Mouse (Mus musculus): ENCODE data around the gene Lancl2. TPM values are rescaled to one million over a fixed set of nuclear protein-coding genes. Genes with fewer than 3 reads are reported as not detected.

The Lancl2 gene
- 10 to 100 TPM; 12.5 to 14.7 (median 13.5) TPM for total RNA-seq (2022)

GRCm38 (mm10) chr6:57702376-57702742 lies at the start of gene Lancl2:
Gene Lancl2, plus strand, starts transcription at chr6:57702540.
- DNase-seq (ENCODE audit: low spot score) = peak; percentile 21

DNA sequence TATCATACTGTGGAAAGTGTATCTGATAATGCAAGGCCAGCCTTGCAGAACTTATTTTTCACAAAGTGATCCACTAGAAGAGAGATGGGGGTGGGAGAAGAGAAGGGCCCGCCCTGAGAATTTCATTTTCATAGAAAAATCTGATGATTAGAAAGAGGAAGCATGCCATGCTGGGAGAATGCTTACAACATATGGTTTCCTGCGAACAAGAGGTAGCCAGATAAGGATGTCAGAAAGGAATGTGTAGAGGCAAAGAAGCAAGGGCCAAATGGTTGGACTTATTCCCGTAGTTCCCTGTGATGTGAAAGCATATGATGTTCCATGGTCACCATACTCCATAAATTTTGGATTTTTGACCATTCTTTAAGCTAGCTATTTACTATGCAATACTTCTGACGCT lies 41.0 kb upstream of the Lancl2 start:
- DNase-seq (ENCODE audit: low spot score) = no peak

DNA sequence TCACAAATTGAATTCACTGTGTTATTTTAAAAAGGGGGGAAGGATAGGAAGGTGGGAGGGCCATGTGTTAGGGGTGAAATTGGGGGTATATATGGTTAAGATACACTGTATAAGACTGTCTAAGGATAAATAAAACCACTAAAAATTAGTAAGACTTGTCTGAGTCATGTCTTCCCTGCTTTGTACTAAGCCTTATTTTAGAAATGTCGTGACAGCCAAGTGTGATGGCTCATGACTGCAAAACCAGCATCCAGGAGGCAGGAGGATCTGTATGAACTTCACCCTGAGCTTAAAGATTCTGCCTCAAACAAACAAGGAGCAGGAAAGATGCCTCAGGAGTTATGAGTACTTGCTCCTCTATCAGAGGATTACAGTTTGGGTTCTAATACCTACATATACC lies 18.2 kb upstream of the Lancl2 start:
- DNase-seq (ENCODE audit: low spot score) = no peak

DNA sequence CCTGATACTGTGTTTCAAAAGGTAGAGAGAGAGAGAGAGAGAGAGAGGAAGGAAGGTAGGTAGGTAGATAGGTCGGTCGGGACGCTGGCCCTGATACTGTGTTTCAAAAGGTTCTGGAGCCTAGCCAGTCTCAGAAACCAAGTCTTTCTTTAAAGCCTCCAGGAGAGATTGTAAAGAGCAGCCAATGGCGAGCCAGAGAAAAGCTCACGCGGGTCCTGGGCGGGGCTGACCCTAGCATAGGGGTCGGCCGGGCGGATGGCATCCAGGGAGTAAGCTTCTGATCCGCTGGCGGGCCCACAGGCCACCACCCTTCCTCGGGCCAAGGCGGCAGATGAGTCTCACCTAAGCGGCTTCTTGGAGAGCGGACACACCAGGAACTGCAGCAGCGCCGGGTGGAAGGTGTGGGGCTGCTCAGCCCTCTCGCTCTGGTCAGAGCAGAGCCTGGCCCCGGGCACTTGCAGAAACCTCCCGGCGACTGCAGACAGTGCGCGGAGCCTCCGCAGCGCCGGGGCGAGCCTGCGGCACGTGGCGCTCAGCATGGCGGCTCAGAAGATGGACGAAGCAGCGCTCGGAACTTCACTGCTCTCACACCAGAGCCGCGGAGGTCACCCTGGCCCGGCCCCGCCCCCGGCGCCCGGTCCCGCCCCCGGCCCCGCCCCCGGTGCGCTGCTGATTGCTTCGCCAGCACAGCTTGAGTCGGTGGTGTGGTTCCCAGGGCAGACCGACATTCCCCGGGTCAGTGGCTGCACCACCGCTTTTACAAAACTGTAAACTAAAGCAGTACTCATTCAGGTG lies 10.7 kb upstream of the Lancl2 start, which contains the start of gene Pyurf:
TSS of gene Pyurf (minus strand) at position 612 of the 795 bp plus-strand sequence.
- peak; percentile 89 for DNase-seq (ENCODE audit: low spot score)

DNA sequence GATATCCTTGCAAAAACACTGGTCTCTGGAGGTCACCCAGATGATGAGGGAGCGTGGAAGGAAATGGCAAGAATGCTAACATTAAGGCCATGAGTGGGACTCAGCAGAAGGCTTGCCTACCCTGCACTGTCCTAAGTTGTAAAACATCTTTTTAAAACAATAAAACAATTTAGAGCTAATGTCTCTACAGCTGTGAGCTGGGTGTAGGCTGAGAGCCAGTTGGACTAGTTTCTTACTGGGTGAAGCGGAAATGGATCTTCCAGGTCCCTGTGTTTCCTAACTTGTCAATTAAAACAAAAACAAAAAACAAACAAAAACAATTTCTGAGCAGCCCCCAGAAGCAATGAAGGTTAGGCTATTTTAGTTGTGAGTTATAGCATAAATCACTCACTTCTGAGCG lies 9.2 kb upstream of the Lancl2 start:
- DNase-seq (ENCODE audit: low spot score) = no peak

GRCm38 (mm10) chr6:57701686-57702085 lies 654 bp upstream of the Lancl2 start:
- no peak for DNase-seq (ENCODE audit: low spot score)

- peak; percentile 97 for DNase-seq (ENCODE audit: low spot score)
Measured at GRCm38 (mm10) chr6:57702743-57703499, 581 bp downstream of the Lancl2 start.

DNA sequence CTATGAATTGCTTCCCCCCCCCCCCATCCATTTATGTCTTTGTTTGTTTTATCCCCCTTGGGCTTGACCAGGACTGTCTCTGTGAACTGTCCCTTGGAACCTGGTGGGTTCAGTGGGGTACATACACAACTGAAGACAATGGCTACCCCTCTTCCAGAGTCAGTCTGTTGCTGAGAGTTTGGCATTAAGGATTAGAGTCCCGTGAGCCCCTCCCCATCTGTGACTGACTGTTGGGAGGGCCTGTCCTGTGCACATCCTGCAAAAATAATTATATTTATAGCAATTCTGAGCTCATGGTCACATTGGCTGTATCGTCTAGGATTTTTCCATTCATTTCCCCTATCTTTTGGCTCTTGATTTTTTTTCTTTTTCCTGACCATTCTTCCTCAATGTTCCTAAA lies 1.4 kb downstream of the Lancl2 start:
- DNase-seq (ENCODE audit: low spot score) = peak; percentile 21

- peak; percentile 21 for DNase-seq (ENCODE audit: low spot score)
Measured at GRCm38 (mm10) chr6:57706721-57707120, 4.4 kb downstream of the Lancl2 start.

GRCm38 (mm10) chr6:57711726-57712125 lies 9.4 kb downstream of the Lancl2 start:
- no peak for DNase-seq (ENCODE audit: low spot score)

DNA sequence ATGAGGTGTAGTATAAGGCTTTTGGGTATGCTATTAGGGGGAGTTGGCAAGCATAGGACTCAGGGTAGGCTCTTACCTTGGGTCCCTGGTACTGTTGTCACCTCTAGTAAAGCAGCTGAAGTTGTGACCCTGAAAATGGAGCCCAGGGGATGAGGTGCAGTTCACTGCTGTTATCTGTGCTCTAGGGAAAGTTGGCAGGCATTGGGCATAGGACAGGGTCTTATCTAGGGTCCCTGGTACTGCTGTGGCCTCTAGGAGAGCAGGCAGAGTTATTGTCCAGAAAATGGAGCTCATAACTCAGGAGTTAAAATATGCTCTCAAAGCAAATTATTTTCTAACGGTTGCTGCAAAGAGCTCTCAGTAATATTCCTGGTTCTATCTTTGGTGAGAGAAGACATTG lies 19.0 kb downstream of the Lancl2 start:
- no peak for DNase-seq (ENCODE audit: low spot score)

DNA sequence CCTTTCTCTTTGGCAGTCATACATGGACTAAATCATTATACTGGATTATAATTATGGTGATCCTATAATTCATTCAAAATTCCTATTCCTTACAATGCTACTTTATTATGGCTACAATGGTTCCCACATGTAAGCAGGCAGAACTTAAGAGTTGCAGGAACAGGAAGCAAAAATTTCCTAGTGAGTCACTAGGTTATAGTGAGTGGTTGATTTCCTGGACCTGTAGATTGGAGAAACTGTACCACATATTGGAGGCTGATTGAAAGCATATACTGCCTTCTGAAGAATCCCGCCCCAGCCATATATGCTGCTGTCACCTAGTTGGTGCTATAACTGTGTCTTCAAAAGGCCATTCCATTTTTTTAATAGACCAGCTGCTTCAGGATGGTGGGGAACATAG lies 40.4 kb downstream of the Lancl2 start:
- no peak for DNase-seq (ENCODE audit: low spot score)

DNA sequence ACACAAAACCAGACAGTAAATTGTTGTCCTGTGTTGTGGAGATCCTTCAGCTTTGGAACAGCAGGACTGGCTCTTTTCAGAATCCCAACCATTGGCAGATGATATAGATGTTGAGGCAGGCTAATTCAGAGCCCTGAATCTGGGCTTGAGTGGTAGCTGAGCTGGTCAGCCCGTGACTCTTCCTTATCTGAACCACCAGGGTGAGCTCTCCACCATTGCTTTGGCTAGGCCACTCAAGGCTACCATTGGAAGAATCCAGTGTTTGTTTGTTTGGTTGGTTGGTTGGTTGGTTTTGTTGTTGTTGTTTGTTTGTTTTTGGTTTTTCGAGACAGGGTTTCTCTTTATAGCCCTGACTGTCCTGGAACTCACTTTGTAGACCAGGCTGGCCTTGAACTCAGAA lies 41.0 kb downstream of the Lancl2 start:
- DNase-seq (ENCODE audit: low spot score) = no peak

- no peak for DNase-seq (ENCODE audit: low spot score)
Measured at GRCm38 (mm10) chr6:57744123-57744522, 41.8 kb downstream of the Lancl2 start.

- no peak for DNase-seq (ENCODE audit: low spot score)
Measured at GRCm38 (mm10) chr6:57744974-57745747, 42.8 kb downstream of the Lancl2 start.

- no peak for DNase-seq (ENCODE audit: low spot score)
Measured at GRCm38 (mm10) chr6:57745748-57746129, 43.4 kb downstream of the Lancl2 start.

- DNase-seq (ENCODE audit: low spot score) = no peak
Measured at GRCm38 (mm10) chr6:57753962-57754759, 51.8 kb downstream of the Lancl2 start.

GRCm38 (mm10) chr6:57763054-57763453 lies 60.7 kb downstream of the Lancl2 start:
- DNase-seq (ENCODE audit: low spot score) = no peak

DNA sequence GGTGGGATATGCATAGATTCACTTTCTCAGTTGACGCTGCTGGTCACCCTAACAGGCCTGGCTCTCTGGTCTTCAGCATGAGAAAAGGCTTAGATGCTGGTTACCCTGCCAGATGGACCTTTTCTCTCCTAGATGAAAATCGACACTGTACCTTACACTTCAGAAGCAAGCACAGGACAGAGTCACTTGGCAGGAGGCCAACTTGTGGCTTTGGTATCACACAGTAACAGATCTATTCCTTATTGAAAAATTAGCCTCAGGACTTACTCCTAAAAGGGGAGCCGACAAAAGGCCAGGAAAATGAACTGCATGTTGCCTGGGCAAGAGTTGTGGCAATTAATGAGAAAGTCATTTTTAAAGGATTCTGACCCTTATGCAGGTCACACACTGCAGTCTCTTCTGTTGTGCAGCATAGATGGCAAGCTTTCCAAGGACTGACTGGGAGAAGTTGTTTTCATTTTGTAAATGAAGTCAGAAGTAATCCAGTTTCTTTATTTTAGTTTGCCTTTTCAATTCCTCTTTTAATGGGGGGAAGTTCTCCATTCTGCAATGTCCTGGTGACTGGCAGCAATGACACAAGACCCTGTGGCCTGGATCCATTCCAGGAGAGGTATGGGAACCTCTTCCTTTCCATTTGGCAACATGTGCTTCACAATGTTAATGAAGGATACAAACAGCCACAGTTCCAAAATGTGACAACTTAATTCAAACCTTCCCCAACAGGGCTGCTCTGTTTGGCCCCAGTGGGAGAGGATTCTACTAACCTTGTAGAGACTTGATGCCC lies 62.9 kb downstream of the Lancl2 start:
- peak; percentile 14 for DNase-seq (ENCODE audit: low spot score)

GRCm38 (mm10) chr6:57766287-57766686 lies 63.9 kb downstream of the Lancl2 start:
- DNase-seq (ENCODE audit: low spot score) = no peak
